Mouse (Mus musculus): ENCODE data around the gene F830045P16Rik.

Gene F830045P16Rik

DNA sequence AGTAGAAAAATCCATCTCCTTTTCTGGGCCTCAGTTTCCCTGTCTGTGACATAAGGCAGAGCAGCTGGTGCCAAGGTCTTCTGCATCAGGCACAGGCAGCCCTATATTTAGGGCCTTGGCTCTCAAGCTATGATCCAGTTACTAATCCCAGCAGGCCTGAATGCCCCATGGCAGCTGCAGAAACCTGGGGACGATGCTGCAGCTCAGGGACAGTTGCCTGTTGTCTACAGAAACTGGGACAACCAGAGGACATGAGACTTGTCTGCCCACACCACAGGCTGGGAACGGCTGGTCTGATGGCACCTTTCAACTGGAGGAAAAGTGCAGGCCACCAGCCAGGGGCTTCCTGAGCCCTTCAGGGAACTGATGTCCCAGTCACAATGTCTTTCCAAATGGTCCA is at the start of gene F830045P16Rik:
F830045P16Rik (minus strand) TSS at position 226 of the 400 bp plus-strand sequence.
- peak; percentile 44; the same call in 1 of the 2 replicates for ATAC-seq (ENCODE audit: low TSS enrichment)

DNA sequence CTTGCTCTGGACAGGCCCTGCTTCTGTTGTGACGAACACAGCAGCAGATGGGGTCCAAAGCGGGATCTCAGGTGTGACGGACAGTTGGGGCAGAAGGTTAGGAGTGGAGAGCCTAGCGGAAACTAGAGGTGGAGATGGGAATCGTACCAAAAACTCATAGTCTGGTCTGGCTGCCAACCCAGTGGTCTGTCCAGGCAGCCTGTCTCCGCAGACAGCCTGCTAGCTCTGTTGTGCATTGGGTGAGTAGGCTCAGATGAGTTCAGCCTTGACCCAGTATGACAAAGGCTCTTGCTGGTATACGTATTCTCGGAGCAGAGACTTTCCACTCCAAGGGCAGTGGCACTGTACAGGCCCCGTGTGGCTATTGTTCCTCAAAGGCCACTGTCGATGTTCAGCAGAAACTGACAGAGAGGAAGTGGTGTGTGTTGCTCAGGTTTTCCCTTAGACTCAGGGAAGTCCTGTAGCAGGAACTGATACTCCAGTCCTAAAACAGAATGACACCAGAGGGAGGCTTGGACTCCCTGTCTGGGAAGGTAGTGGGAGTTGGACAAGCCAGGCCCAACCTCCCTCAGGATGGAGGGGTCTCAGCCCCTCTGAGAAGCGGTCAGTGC is 49.6 kb upstream of the F830045P16Rik start:
- no peak for ATAC-seq (ENCODE audit: low TSS enrichment)

DNA sequence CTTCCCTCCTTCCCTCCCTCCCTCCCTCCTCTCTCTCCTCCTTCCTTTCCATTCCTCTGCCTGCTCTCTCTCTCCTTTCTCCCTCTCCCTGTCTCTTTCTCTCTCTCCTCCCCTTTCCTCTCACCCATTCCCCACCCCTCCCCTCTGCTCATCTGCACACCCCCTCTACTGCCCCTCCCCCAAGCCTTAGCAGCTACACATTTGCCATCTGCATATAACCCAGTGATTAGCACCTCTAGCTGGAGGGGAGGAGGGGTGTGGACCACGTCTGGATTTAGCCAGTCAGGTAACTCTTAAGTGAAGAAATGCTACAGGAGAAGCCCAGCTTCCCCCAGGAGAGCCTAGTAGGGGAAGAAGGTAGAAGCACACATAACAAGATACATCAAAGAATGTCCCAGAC is 48.5 kb upstream of the F830045P16Rik start:
- ATAC-seq (ENCODE audit: low TSS enrichment) = no peak

DNA sequence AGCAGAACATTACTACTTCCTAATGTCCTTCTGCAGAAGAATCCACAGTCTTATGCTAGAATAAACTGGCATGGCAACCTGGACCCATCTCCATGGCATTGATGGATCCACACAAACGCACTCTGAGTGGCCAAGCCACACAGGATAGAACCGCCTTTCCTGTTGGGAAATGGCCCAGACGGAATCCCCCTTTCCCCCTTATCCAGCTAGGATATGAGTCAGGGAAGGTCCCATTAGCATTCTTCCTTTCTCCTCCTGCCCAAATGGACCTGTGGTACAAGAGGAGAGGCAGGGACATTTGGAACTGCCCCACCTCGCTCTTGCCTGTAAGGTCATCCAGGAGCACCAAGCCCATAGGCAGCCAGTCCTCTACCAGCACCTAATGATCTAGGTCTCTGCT is 45.9 kb upstream of the F830045P16Rik start:
- no peak for ATAC-seq (ENCODE audit: low TSS enrichment)

DNA sequence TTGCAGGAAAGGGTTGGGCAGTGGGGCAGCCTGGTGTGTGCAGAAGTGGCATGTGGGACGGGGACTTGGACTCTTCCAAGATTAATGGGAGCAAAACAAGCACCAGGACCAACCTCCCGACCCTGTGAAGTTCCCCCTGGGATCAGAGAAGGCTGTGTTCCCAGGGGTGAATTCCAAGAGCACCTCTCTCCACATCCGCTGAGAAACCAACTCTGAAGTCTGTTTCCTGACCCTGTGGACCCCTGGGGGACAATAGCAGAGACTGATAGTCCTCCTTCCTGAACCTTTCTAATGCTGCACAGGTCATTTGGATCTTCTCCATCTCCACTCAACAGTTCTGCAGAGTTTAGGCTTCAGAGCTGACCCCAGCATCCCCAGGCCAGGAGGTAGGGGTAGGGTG is 45.4 kb upstream of the F830045P16Rik start:
- no peak for ATAC-seq (ENCODE audit: low TSS enrichment)

DNA sequence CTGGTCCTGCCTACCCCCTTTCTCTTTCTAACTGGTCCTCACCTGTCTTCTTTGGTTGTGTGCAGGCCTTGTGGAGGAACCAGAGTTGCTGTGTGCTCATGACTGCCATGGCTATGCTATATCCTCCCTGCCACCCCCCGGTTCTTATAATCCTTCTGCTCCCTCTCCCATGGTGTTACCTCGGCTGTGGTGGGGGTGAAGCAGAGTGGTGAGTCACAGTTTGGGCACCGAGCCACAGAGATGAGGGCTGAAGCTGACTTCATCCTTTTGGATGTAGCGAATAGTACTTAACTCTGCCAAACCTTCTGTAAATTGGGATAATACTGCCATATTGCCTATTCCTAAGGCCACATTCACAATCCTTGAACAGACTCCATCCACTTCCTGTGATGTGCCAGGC is 44.3 kb upstream of the F830045P16Rik start:
- peak; percentile 68 for ATAC-seq (ENCODE audit: low TSS enrichment)

DNA sequence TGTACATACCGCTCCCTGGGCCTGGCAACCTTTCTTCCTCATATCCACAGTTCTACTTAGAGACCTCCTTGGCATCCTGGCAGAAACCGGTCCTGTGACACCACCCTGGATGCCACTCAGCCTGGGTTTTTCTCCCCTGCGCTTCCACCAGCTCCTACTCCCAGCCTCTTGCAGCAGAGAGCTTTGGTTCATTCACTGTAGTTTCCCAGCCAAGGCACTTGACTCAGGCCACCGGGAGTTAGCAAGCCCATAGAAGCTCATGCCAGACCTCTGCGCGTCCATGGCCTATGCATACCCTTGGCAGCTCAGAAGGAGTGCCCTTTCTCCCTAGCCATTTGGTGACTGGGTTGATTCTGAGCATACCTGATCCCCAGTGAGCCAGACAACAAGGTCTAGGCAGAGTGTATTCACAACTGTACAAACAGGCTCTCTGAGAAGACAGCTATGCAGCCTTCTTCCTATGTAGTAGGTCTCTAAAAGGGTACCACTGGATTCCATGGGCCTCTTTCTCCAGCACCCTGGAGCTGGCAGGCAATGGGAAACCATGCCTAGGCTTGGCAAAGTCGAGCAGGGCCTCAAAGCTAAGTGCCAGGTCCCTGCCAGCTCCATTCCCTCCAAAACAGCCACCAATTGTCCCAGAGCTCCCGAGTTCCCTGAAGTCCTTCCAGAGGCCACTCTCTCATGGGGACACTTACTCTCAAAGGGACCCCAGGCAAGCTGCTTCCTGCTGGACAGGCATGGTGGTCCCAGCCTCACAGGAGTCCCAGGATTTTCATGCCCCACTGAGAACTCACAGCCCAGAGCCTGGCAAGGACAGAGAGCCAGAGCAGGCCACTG is 40.4 kb upstream of the F830045P16Rik start:
- ATAC-seq (ENCODE audit: low TSS enrichment) = no peak

DNA sequence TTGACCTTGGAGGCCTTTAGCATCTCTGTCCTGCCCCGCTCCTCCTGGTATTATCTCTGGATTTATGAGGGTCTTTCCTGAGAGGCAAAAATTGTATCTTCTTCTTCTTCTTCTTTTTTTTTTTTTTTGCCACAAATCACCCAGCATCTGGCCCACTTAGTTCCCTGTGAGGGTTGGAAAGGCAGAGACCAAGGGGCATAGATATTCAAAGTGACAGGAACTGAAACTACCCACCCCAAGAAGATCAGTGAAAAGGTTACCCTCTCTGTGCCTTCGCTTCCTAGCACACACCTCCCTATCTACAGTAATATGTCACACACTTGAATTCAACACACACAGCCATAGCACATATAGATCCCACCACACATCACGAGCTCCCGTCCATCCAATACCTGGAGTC is 38.7 kb upstream of the F830045P16Rik start:
- no peak for ATAC-seq (ENCODE audit: low TSS enrichment)

DNA sequence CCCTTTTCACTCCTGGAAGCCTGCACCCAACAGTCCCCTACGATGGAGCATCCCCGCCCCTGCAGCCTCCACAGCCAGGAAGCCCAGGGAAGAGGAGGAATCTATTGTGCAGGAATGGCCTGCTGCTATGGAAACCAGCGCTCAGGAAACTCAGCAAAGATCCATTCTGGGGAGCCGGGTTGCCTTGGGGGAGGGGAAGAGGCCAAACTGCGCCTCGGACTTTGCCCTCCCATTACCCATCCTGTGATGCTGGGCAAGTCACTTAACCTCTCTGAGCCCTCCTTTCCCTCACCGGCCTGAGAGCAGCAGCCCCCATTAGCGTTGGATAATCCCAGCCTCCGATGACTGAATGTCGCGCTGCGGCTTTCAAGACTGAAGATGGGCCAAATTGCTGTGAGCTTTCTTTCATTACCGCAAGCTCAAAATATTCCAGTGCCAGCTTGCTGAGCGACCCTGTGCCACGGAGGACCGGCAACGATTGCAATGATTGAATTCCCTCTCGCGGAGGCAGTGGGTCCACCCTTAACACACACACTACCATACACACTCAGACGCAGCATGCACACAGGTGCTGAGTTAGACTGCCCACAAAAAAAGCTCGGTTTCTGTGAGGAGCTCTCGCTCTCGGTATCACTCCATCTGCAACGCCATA is 38.1 kb upstream of the F830045P16Rik start:
- ATAC-seq (ENCODE audit: low TSS enrichment) = peak; percentile 83

DNA sequence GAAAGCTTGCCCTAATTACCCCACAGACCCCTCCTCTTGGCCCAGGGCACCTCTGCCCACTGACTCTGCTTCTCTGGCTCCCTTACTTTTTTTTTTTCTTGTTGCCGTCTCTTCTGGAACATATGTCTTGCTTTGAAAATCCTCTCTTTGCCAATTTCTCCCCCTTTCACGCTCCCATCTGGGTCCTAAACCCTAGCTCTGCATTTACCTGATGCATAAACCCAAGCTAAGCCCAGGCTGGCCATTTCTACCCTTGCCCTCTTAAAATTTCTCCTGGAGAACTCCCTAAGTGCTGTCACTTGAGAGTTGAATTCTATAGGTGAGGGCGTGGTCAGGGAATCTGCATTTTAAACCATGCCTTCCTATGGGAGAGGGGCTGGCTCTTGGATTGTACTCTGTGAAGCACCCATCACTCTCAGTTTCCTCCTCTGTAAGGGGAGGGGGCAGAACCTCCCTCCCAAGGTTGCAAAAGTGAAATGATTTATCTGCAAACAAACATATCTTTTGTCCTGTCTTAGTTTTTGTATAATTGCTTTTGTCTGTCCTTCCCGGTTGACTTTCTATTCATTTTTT is 37.4 kb upstream of the F830045P16Rik start:
- no peak for ATAC-seq (ENCODE audit: low TSS enrichment)

DNA sequence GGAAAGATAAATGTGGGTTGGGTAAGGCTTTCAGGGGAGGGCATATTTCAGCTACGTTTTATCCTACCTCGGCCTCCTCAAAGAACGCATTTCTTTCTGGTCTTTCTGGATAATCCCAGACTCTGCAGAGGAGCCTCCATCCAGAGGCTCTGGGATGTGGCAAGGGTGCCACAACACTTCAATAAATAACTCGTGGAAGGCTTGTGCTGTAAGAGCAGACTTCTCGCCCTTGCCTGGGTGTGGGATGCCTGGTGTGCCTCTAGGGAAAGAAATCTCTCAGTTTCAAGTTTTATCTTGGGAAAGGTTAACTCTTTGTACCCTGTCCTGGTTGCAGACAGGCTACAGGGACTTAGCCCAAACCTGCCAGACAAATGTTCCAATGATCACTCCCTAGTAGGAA is 33.2 kb upstream of the F830045P16Rik start:
- peak; percentile 69 for ATAC-seq (ENCODE audit: low TSS enrichment)

DNA sequence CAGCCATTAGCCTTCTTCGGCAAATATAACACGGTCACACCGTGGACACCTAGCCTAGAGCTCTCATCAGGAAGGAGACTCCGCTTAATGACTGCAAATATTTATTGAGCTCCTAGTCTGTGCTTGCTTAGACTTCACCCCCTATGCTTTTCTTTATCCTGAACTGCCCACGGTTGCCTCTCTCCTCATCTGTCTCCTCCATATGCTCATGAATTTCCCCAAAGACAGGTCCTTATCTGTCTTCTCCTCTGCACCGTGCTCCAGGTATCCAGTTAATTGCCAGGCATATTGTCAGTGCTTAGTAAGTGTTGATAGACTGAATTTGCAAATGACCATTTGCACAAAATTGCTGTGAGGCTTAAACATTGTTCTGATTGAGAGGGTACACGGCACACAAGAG is 32.7 kb upstream of the F830045P16Rik start:
- ATAC-seq (ENCODE audit: low TSS enrichment) = peak; percentile 39; the same call in 1 of the 2 replicates

DNA sequence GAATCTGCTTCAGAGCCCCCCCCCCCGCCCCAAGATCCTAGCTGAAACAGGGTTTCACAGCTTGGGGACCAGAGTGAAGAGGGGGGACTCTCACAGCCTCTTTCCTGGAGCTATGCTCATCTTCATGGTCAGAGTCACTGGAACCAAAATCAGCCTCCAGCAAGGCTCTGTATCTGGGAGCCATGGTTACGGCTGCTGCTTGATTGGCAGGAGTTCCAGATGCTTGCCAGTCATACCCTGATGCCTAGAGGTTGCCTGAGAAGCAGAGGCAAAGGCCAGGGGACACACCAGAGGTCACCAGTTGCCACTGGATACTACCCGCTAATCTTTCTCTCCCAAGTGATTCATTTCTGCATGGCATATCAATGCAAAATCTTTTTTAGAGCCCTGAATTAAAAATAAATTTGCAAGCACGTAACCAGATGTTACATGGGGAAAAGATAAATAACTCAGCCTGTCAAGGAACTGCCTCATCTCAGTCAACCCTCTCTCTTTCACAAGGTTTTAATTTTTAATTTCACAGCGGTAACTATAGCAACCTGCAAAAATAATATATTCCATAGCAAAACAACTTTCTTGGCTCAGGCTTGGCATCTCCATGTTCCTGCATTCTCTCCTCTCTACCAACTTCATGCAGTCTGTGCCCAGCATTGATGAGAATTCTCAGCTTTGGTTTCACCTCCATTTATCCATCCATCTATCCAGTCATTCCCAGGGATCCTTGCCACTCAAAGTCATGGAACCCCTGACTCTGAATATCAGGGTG is 27.7 kb upstream of the F830045P16Rik start:
- peak; percentile 62 for ATAC-seq (ENCODE audit: low TSS enrichment)

DNA sequence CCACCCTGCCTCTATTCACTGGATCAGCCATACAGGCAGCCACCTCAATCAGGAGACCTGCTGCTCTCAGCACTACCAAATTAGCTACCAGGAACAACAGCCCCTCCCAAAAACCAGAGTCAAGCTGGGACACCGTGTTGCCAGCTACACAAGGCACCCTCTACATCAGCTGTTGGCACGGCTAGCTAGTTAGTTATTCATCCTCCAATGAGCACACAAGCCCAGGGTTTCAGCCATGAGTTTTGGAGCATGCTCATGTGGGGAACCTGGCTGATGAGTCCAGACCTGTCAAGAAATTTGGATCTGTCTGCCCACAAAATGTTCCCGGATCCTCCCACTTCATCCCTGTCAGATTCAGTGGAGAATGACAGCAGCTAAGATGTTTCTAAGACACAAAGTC is 25.4 kb upstream of the F830045P16Rik start:
- peak; percentile 60 for ATAC-seq (ENCODE audit: low TSS enrichment)

DNA sequence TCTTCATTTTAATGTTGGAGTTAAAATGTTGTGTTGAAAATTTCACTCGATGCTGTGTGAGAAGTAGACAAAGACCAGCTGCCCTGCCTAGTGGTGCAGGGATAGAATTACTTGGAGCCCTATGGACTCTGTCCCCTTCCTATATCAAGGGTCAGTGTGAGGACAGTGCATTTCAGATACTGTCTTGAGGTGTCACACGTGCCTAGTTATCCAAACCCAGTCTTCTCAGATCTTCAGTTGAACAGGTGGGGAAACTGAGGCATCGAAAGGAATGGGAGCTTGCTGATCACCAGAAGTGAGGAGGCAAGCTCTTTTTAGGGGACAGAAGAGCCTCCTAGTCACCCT is 22.4 kb upstream of the F830045P16Rik start:
- no peak for ATAC-seq (ENCODE audit: low TSS enrichment)

DNA sequence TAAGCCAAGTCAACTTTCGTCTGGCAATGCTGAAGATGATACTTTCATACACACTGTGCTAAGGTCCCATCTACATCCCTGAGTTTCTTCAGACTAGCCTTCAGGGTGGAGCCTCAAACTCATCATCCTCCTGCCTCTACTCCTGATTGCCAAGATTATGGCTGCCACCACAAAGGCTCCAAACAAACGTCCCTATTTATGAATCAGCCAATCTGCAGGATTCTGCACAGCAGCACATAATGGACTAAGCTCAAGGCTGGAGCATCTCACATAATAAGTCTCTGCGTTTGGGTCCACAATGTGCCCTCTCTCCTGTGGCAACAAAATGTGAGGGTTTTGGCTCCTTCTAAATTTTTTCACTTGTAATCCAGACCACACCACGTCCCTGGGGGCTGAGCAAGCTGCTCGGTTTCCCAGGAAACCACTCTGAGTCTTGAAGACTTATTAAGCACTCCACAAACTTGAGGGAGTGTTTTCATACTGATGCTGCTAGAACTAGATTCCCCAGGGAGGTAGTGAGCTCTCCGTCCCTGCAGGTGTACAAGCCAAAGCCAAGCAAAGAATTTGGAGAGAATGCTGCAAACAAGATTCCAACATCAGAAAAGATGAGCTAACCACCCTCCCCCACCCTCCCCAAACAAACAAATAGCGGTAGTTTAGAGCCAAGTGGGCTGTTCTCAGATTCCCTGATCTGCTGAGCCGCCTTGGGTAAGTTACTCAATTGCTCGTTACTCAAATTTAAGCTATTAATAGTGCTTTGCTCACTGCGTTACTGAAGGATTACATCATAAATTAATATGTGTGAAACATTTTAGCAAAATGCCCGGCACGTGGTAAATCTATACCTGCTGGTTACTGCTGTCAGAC is 21.8 kb upstream of the F830045P16Rik start:
- ATAC-seq (ENCODE audit: low TSS enrichment) = peak; percentile 15; the same call in 1 of the 2 replicates

DNA sequence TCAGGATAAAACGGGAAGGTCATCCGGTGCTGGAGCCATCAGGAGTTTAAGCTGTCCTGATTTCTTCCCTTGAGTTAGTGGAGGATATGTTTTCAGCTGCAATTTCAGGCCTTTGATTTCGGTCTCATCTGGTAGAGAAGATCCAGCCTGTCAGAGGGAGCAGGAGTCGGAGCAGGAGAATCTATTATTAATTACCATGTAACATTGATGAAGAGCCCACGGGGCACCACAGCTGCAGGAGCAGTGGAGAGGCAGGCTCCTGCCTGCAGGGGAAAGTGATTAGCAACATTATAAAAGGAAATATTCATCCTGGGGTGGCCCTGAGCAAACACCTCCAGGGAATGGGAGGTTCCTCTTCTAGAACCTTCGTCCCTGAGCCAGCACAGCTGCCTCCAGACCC is 19.7 kb upstream of the F830045P16Rik start:
- no peak for ATAC-seq (ENCODE audit: low TSS enrichment)

DNA sequence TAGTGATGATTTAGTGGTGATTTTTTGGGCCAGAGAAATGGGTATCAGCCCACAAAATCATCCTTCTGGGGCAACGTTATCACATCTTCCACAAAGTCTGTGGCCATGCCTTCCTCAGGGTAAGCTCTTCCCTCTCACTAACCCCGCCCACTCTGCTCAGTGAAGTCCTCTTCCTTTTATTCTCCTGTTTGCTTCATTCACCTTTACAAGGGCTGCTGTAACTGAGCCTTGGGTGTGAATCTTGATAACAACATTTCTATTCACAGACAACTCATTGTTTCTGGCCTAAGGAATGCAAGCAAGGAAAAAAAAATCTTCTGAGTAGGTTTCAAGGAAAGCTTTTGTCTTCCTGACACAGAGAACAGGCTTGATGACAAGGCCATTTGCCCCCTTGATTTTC is 14.4 kb upstream of the F830045P16Rik start:
- no peak for ATAC-seq (ENCODE audit: low TSS enrichment)

DNA sequence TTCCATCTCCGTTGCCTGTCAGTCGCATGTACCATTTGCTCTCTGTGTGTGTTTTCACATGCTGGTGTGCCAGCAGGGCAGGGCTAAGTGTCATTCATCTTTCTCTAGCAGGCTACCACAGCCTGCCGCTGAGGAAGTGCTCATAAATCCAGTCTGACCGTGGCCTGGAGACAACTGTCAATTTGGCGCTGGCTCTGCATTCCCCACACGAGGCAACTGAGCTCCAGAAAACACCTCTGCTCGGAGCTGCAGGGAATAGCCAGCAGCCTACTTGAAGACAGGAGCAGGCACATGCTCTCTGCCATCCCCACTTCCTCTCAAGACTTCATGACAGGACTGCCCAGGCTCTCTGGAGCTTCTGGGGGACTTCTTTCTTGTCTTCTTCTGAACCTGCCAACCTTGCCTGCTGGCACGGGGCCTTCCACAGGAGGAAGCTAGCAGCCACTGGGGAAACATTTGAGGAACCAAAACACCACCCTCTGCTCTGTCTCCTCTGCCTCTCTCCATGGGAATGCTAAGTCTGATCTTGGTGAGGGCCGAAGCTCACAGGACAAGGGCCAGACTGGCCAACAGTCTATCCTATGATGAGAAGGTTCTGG is 13.2 kb upstream of the F830045P16Rik start:
- peak; percentile 72; the same call in 1 of the 2 replicates for ATAC-seq (ENCODE audit: low TSS enrichment)

DNA sequence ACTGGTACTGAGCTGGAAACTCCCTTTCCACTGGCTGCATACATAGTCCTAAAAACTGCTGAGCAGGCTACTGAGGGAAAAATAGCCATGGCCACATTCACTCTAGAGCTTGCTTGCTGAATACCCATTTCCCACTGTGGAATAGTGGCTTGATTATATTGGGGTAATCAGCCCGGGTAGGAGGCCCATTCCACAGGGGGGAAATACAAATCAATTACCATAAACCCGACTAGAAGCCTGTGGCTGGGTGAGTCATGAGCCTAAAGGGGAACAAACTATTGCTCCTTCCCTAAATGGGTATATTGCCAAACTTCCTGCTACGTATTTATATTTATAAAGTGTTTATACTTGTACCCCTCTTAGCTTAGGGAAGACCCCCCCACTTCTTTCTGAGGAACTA is 10.4 kb upstream of the F830045P16Rik start:
- ATAC-seq (ENCODE audit: low TSS enrichment) = no peak
